Mouse (Mus musculus): ENCODE results near the gene Tcp11. TPM values are rescaled to one million over a fixed set of nuclear protein-coding genes. Genes with fewer than 3 reads are reported as not detected.

Gene Tcp11
- total and polyA plus RNA-seq, 3 experiments = 0.50 to 0.82 TPM; not detected in 1

GRCm38 (mm10) chr17:28028236-28028635, 52.2 kb downstream of the Tcp11 start:
- no peaks in the 10 kb centered on the region for H3K9me3 ChIP-seq (replicated peaks; ENCODE audit: insufficient read depth, low read length)
- H3K4me3 ChIP-seq (ENCODE audit: control insufficient read depth in 1 of 2, insufficient read depth in 1 of 2, low read depth in 2 of 2, low read length in 2 of 2) = no peak overlapping the region
- H3K79me2 ChIP-seq (ENCODE audit: control insufficient read depth, insufficient read depth, low read length, poor library complexity) = no peaks in the 10 kb centered on the region
- no peak overlapping the region for H3K9ac ChIP-seq (ENCODE audit: control insufficient read depth, low read depth, low read length, poor library complexity, severe bottlenecking)
- H3K27ac ChIP-seq (ENCODE audit: control insufficient read depth, low read depth, low read length) = no peak overlapping the region
- no peaks in the 10 kb centered on the region for H3K27me3 ChIP-seq (ENCODE audit: control insufficient read depth in 1 of 2, insufficient read depth in 2 of 2, low read length in 2 of 2)
- no peak for DNase-seq (ENCODE audit: low read depth, low spot score)
- TF ChIP-seq NELFE (IDR thresholded peaks at IDR 0.05; ENCODE audit: low read depth, low read length) (no peak), ZNF384 (IDR thresholded peaks at IDR 0.05; ENCODE audit: low read depth, low read length) (no peak), TCF12 (IDR thresholded peaks at IDR 0.05; ENCODE audit: low read depth, low read length) (no peak), ZC3H11A (IDR thresholded peaks at IDR 0.05; ENCODE audit: low read depth, low read length) (no peak), POLR2A (IDR thresholded peaks at IDR 0.05; ENCODE audit: control insufficient read depth in 1 of 2, insufficient read depth in 1 of 2, low read depth in 1 of 2, low read length in 2 of 2, poor library complexity in 1 of 2) (no peak), ELF1 (IDR thresholded peaks at IDR 0.05; ENCODE audit: low read depth, low read length) (no peak)
- peaks cover 15 to 16% of the 10 kb centered on the region in 2 experiments for H3K4me1 ChIP-seq (ENCODE audit: control insufficient read depth in 1 of 2, insufficient read depth in 2 of 2, low read length in 2 of 2)
- peaks cover 0 to 14% of the 10 kb centered on the region in 2 experiments; a peak in 2 of 4 replicates for H3K36me3 ChIP-seq (ENCODE audit: control insufficient read depth in 1 of 2, insufficient read depth in 2 of 2, low read length in 2 of 2)

GRCm38 (mm10) chr17:28027197-28027596, 53.2 kb downstream of the Tcp11 start:
- H3K36me3 ChIP-seq (ENCODE audit: control insufficient read depth in 1 of 2, insufficient read depth in 2 of 2, low read length in 2 of 2) = peaks cover 0 to 14% of the 10 kb centered on the region in 2 experiments; a peak in 2 of 4 replicates
- no peaks in the 10 kb centered on the region for H3K9me3 ChIP-seq (replicated peaks; ENCODE audit: insufficient read depth, low read length)
- no peak overlapping the region for H3K4me3 ChIP-seq (ENCODE audit: control insufficient read depth in 1 of 2, insufficient read depth in 1 of 2, low read depth in 2 of 2, low read length in 2 of 2)
- no peaks in the 10 kb centered on the region for H3K79me2 ChIP-seq (ENCODE audit: control insufficient read depth, insufficient read depth, low read length, poor library complexity)
- no peak for DNase-seq (ENCODE audit: low read depth, low spot score)
- peaks cover 15 to 16% of the 10 kb centered on the region in 2 experiments for H3K4me1 ChIP-seq (ENCODE audit: control insufficient read depth in 1 of 2, insufficient read depth in 2 of 2, low read length in 2 of 2)
- no peak for TF ChIP-seq E2F4 (IDR thresholded peaks at IDR 0.05; ENCODE audit: borderline replicate concordance, low read depth, low read length)
- H3K27ac ChIP-seq (ENCODE audit: control insufficient read depth, low read depth, low read length) = no peak overlapping the region
- no peaks in the 10 kb centered on the region for H3K27me3 ChIP-seq (ENCODE audit: control insufficient read depth in 1 of 2, insufficient read depth in 2 of 2, low read length in 2 of 2)
- no peak overlapping the region for H3K9ac ChIP-seq (ENCODE audit: control insufficient read depth, low read depth, low read length, poor library complexity, severe bottlenecking)

- TF ChIP-seq MAFK (IDR thresholded peaks at IDR 0.05; ENCODE audit: borderline replicate concordance, low read depth, low read length) (no peak), MXI1 (IDR thresholded peaks at IDR 0.05; ENCODE audit: low read depth, low read length) (no peak), NRF1 (IDR thresholded peaks at IDR 0.05; ENCODE audit: insufficient read depth, low read depth, low read length, poor library complexity, severe bottlenecking) (no peak), CHD2 (IDR thresholded peaks at IDR 0.05; ENCODE audit: low read length) (no peak), USF1 (IDR thresholded peaks at IDR 0.05; ENCODE audit: low read depth, low read length) (no peak), JUND (IDR thresholded peaks at IDR 0.05; ENCODE audit: low read depth, low read length) (no peak), NELFE (IDR thresholded peaks at IDR 0.05; ENCODE audit: low read depth, low read length) (no peak), E2F4 (IDR thresholded peaks at IDR 0.05; ENCODE audit: borderline replicate concordance, low read depth, low read length) (no peak), KAT2A (conservative IDR thresholded peaks at IDR 0.05; ENCODE audit: low read depth, low read length) (no peak), ETS1 (IDR thresholded peaks at IDR 0.05; ENCODE audit: low read depth, low read length) (no peak), ZC3H11A (IDR thresholded peaks at IDR 0.05; ENCODE audit: low read depth, low read length) (no peak), ZNF384 (IDR thresholded peaks at IDR 0.05; ENCODE audit: low read depth, low read length) (no peak), POLR2A (IDR thresholded peaks at IDR 0.05; ENCODE audit: control insufficient read depth in 1 of 2, insufficient read depth in 1 of 2, low read depth in 1 of 2, low read length in 2 of 2, poor library complexity in 1 of 2) (no peak), RCOR1 (IDR thresholded peaks at IDR 0.05; ENCODE audit: low read depth, low read length) (no peak), MYB (IDR thresholded peaks at IDR 0.05; ENCODE audit: low read depth, low read length) (no peak), CTCF (IDR thresholded peaks at IDR 0.05 in 2 of 3, conservative IDR thresholded peaks at IDR 0.05 in 1 of 3; ENCODE audit: control insufficient read depth in 1 of 3, insufficient read depth in 1 of 3, low read depth in 2 of 3, low read length in 3 of 3, poor library complexity in 1 of 3, severe bottlenecking in 1 of 3) (no peak), EP300 (IDR thresholded peaks at IDR 0.05; ENCODE audit: low read depth in 1 of 2, low read length in 2 of 2) (no peak)
- Histone ChIP-seq H3K9me3 (replicated peaks; ENCODE audit: insufficient read depth, low read length) (no peaks in the 10 kb centered on the region), H3K27me3 (ENCODE audit: control insufficient read depth in 1 of 2, insufficient read depth in 2 of 2, low read length in 2 of 2) (no peaks in the 10 kb centered on the region), H3K4me3 (ENCODE audit: control insufficient read depth in 1 of 2, insufficient read depth in 1 of 2, low read depth in 2 of 2, low read length in 2 of 2) (no peak overlapping the region), H3K79me2 (ENCODE audit: control insufficient read depth, insufficient read depth, low read length, poor library complexity) (no peaks in the 10 kb centered on the region), H3K4me1 (ENCODE audit: control insufficient read depth in 1 of 2, insufficient read depth in 2 of 2, low read length in 2 of 2) (peaks cover 8 to 10% of the 10 kb centered on the region in 2 experiments), H3K27ac (ENCODE audit: control insufficient read depth, low read depth, low read length) (no peak overlapping the region), H3K36me3 (ENCODE audit: control insufficient read depth in 1 of 2, insufficient read depth in 2 of 2, low read length in 2 of 2) (peaks cover 0 to 6% of the 10 kb centered on the region in 2 experiments; a peak in 2 of 4 replicates), H3K9ac (ENCODE audit: control insufficient read depth, low read depth, low read length, poor library complexity, severe bottlenecking) (no peak overlapping the region)
- peak; percentile 44 for DNase-seq (ENCODE audit: low read depth, low spot score)
Measured at GRCm38 (mm10) chr17:28026111-28026872, 54.1 kb downstream of the Tcp11 start.
